8 mouse cellular contexts compared by ENCODE assay signal in genomic region chr10:12757943-12758701, GRCm38 (mm10).
DNase-seq lines count a peak whose midpoint lies in the region; ATAC-seq lines count a peak whose summit lies in the region.

No protein-coding gene starts in this region.

- no peak for ATAC-seq in heart, embryonic 11.5 days (replicated peaks; ENCODE audit: insufficient number of reproducible peaks, low FRiP score, low TSS enrichment)
- no peak for ATAC-seq in embryonic facial prominence, embryonic 14.5 days (ENCODE audit: low read depth)
- peak; percentile 34; the same call in 1 of the 2 replicates for ATAC-seq in midbrain, embryonic 13.5 days
- ATAC-seq in activated CD4-positive, CD25-positive, alpha-beta regulatory T cell, adult 4 months, result no peak

- H3K9ac ChIP-seq in heart, embryonic 11.5 days (ENCODE audit: low read depth, low read length), result no peak overlapping the region
- no peak overlapping the region for H3K9ac ChIP-seq in embryonic facial prominence, embryonic 14.5 days (ENCODE audit: low read depth, low read length)
- no peak overlapping the region for H3K9ac ChIP-seq in midbrain, embryonic 13.5 days (replicated peaks)

- no peak overlapping the region for H3K4me3 ChIP-seq in heart, embryonic 11.5 days (ENCODE audit: low read depth, low read length)
- no peak overlapping the region for H3K4me3 ChIP-seq in embryonic facial prominence, embryonic 14.5 days (ENCODE audit: low read depth, low read length)
- H3K4me3 ChIP-seq in midbrain, embryonic 13.5 days (replicated peaks), result no peak overlapping the region

- H3K4me2 ChIP-seq in heart, embryonic 11.5 days, result no peak overlapping the region
- H3K4me2 ChIP-seq in embryonic facial prominence, embryonic 14.5 days (ENCODE audit: low read depth, low read length), result 0 out of 2 replicates have a peak overlapping the region, but pooled peaks have one; percentile 13
- no peak overlapping the region for H3K4me2 ChIP-seq in midbrain, embryonic 13.5 days (replicated peaks)

- 64% methylated on average over 5 of the region's 5 CpGs for WGBS in heart, embryonic 11.5 days (ENCODE audit: insufficient replicate concordance)
- 31% methylated on average over 5 of the region's 5 CpGs for WGBS in embryonic facial prominence, embryonic 14.5 days
- 64% methylated on average over 5 of the region's 5 CpGs for WGBS in midbrain, embryonic 13.5 days

- no peaks in the 10 kb centered on the region for H3K27me3 ChIP-seq in heart, embryonic 11.5 days (ENCODE audit: control insufficient read depth, insufficient read depth, low read length)
- no peaks in the 10 kb centered on the region for H3K27me3 ChIP-seq in embryonic facial prominence, embryonic 14.5 days (replicated peaks; ENCODE audit: control insufficient read depth, insufficient read depth, low read length)
- H3K27me3 ChIP-seq in midbrain, embryonic 13.5 days, result no peaks in the 10 kb centered on the region

- peaks cover 6% of the 10 kb centered on the region for H3K4me1 ChIP-seq in heart, embryonic 11.5 days (ENCODE audit: control insufficient read depth, insufficient read depth, low read length)
- H3K4me1 ChIP-seq in embryonic facial prominence, embryonic 14.5 days (ENCODE audit: control insufficient read depth, insufficient read depth, low read length), result peaks cover 10% of the 10 kb centered on the region
- H3K4me1 ChIP-seq in midbrain, embryonic 13.5 days (replicated peaks), result peaks cover 6% of the 10 kb centered on the region; the same call in 1 of the 2 replicates

- no peak overlapping the region for H3K27ac ChIP-seq in heart, embryonic 11.5 days (ENCODE audit: low read depth, low read length)
- H3K27ac ChIP-seq in embryonic facial prominence, embryonic 14.5 days (replicated peaks; ENCODE audit: low read depth, low read length), result no peak overlapping the region
- peak overlapping the region; percentile 30; the same call in 1 of the 2 replicates for H3K27ac ChIP-seq in midbrain, embryonic 13.5 days

- H3K9me3 ChIP-seq in heart, embryonic 11.5 days (replicated peaks; ENCODE audit: control insufficient read depth, low read length), result no peaks in the 10 kb centered on the region
- H3K9me3 ChIP-seq in embryonic facial prominence, embryonic 14.5 days (ENCODE audit: control insufficient read depth, low read length), result no peaks in the 10 kb centered on the region
- H3K9me3 ChIP-seq in midbrain, embryonic 13.5 days, result no peaks in the 10 kb centered on the region

- peak; percentile 84 for DNase-seq in heart, adult 18-20 months
- DNase-seq in A20 (ENCODE audit: low read depth, low spot score), result peak; percentile 24
- peak; percentile 67 for DNase-seq in embryonic facial prominence, embryonic 14.5 days (ENCODE audit: low spot score)
- DNase-seq in kidney, adult 18-20 months, result peak; percentile 35
- DNase-seq in spleen, adult 12 weeks (ENCODE audit: low spot score), result no peak

- H3K36me3 ChIP-seq in heart, embryonic 11.5 days (ENCODE audit: control insufficient read depth, insufficient read depth, low read length), result no peaks in the 10 kb centered on the region
- H3K36me3 ChIP-seq in embryonic facial prominence, embryonic 14.5 days (ENCODE audit: control insufficient read depth, insufficient read depth, low read length), result no peaks in the 10 kb centered on the region
- H3K36me3 ChIP-seq in midbrain, embryonic 13.5 days, result no peaks in the 10 kb centered on the region
